ENCODE assay signal across 17 mouse cellular contexts in genomic region chr2:118899306-118899705, GRCm38 (mm10). TPM values are rescaled to one million over a fixed set of nuclear protein-coding genes. Genes with fewer than 3 reads are reported as not detected.
DNase-seq lines count a peak whose midpoint lies in the region; ATAC-seq and TF ChIP-seq lines count a peak whose summit lies in the region.
"Had no signal": no experiment of that assay in that cellular context is flagged by ENCODE, and none has a peak within 500 bp of the region (broad histone marks: within the 10 kb centered on the region; RNA-seq: fewer than 3 reads in every experiment).

No protein-coding gene starts in this region.

- 9% methylated on average over 7 of the region's 7 CpGs for WGBS in midbrain, embryonic 10.5 days
- WGBS in midbrain, embryonic 13.5 days, result 12% methylated on average over 7 of the region's 7 CpGs
- WGBS in limb, embryonic 10.5 days, result 10% methylated on average over 7 of the region's 7 CpGs
- 55% methylated on average over 7 of the region's 7 CpGs for WGBS in thymus, adult 2 months

- H3K9me3 ChIP-seq in midbrain, embryonic 10.5 days (replicated peaks), result no peaks in the 10 kb centered on the region
- H3K9me3 ChIP-seq in midbrain, embryonic 13.5 days, result no peaks in the 10 kb centered on the region
- H3K9me3 ChIP-seq in limb, embryonic 10.5 days (replicated peaks), result no peaks in the 10 kb centered on the region
- H3K9me3 ChIP-seq: limb, embryonic 15.5 days; midbrain, embryonic 15.5 days; stomach, embryonic 15.5 days had no signal

- no peak for TF ChIP-seq POLR2A in thymus, adult 2 months (IDR thresholded peaks at IDR 0.05; ENCODE audit: control insufficient read depth, extremely low read depth, insufficient read depth, low read length, poor library complexity)

- H3K36me3 ChIP-seq in midbrain, embryonic 10.5 days, result no peaks in the 10 kb centered on the region
- no peaks in the 10 kb centered on the region for H3K36me3 ChIP-seq in midbrain, embryonic 13.5 days
- no peaks in the 10 kb centered on the region for H3K36me3 ChIP-seq in limb, embryonic 10.5 days
- no peaks in the 10 kb centered on the region for H3K36me3 ChIP-seq in thymus, adult 2 months (ENCODE audit: control insufficient read depth, insufficient read depth, low read length)
- H3K36me3 ChIP-seq: limb, embryonic 15.5 days; midbrain, embryonic 15.5 days; stomach, embryonic 15.5 days had no signal

- peaks cover 82% of the 10 kb centered on the region for H3K4me1 ChIP-seq in midbrain, embryonic 10.5 days
- H3K4me1 ChIP-seq in midbrain, embryonic 13.5 days (replicated peaks), result peaks cover 58% of the 10 kb centered on the region
- peaks cover 72% of the 10 kb centered on the region for H3K4me1 ChIP-seq in limb, embryonic 10.5 days
- peaks cover 38% of the 10 kb centered on the region for H3K4me1 ChIP-seq in thymus, adult 2 months (replicated peaks; ENCODE audit: control insufficient read depth, insufficient read depth, low read length)

- no peak overlapping the region for H3K9ac ChIP-seq in midbrain, embryonic 13.5 days (replicated peaks)
- H3K9ac ChIP-seq: limb, embryonic 15.5 days; liver, embryonic 14.5 days; midbrain, embryonic 15.5 days; stomach, embryonic 15.5 days had no signal

- no peak overlapping the region for H3K4me2 ChIP-seq in midbrain, embryonic 13.5 days (replicated peaks)

- ATAC-seq in midbrain, embryonic 13.5 days, result no peak
- ATAC-seq: forebrain, embryonic 14.5 days; hindbrain, postnatal 0 days; intestine, embryonic 16.5 days; midbrain, embryonic 15.5 days had no signal

- H3K27ac ChIP-seq in midbrain, embryonic 10.5 days (replicated peaks), result no peak overlapping the region
- no peak overlapping the region for H3K27ac ChIP-seq in midbrain, embryonic 13.5 days
- H3K27ac ChIP-seq in limb, embryonic 10.5 days, result no peak overlapping the region
- H3K27ac ChIP-seq in thymus, adult 2 months (ENCODE audit: control insufficient read depth, insufficient read depth, low read length), result no peak overlapping the region
- H3K27ac ChIP-seq: hindbrain, postnatal 0 days; kidney, postnatal 0 days; limb, embryonic 15.5 days; liver, embryonic 14.5 days; midbrain, embryonic 15.5 days; stomach, embryonic 15.5 days had no signal

- peaks cover 83% of the 10 kb centered on the region for H3K27me3 ChIP-seq in midbrain, embryonic 10.5 days (ENCODE audit: low read depth, poor library complexity, severe bottlenecking)
- peaks cover 65% of the 10 kb centered on the region for H3K27me3 ChIP-seq in midbrain, embryonic 13.5 days
- peaks cover 87% of the 10 kb centered on the region for H3K27me3 ChIP-seq in limb, embryonic 10.5 days (ENCODE audit: low read depth, poor library complexity, severe bottlenecking)
- peaks cover 38% of the 10 kb centered on the region for H3K27me3 ChIP-seq in thymus, adult 2 months (ENCODE audit: control insufficient read depth, insufficient read depth, low read length)

- DNase-seq in embryo, embryonic 10.5 days (ENCODE audit: low spot score), result peak; percentile 27
- no peak for DNase-seq in embryo, embryonic 11 days
- DNase-seq in midbrain, embryonic 10.5 days (ENCODE audit: low spot score), result peak; percentile 23
- DNase-seq in limb, embryonic 10.5 days (ENCODE audit: low spot score), result no peak
- DNase-seq in thymus, adult 2 months, result no peak
- DNase-seq in right cerebral cortex, postnatal 25 days, result no peak
- DNase-seq: gastrocnemius, postnatal 25 days; kidney, adult 8-10 months had no signal

- no peak for TF ChIP-seq CTCF in thymus, adult 2 months (IDR thresholded peaks at IDR 0.05; ENCODE audit: borderline replicate concordance, control insufficient read depth, extremely low read depth, insufficient read depth, low read length, poor library complexity)

- no peak overlapping the region for H3K4me3 ChIP-seq in midbrain, embryonic 10.5 days
- H3K4me3 ChIP-seq in midbrain, embryonic 13.5 days (replicated peaks), result no peak overlapping the region
- H3K4me3 ChIP-seq in limb, embryonic 10.5 days, result peak overlapping the region; percentile 79; the same call in 1 of the 2 replicates
- no peak overlapping the region for H3K4me3 ChIP-seq in thymus, adult 2 months (ENCODE audit: control insufficient read depth, insufficient read depth, low read length)

RNA-seq across cellular contexts. Expression of gene Bahd1, which starts 0.9 kb away (rescaled TPM):
- 3.8 and 3.9 TPM in 2 replicates for polyA plus RNA-seq in midbrain, embryonic 10.5 days (2016; fragmentation: Nextera tagmentation; extraction: Ambion mirVana)
- 4.2 and 5.0 TPM in 2 replicates for polyA plus RNA-seq in midbrain, embryonic 13.5 days (2015; fragmentation: Nextera tagmentation; extraction: Ambion mirVana)
- 2.4 and 2.6 TPM in 2 replicates for polyA plus RNA-seq in limb, embryonic 10.5 days (2016; fragmentation: Nextera tagmentation; extraction: Ambion mirVana)
- 38.7 and 40.0 TPM in 2 replicates for polyA plus RNA-seq in thymus, adult 2 months (2012; rRNA removed)

RNA-seq across cellular contexts. Expression of gene Chst14, which starts 27.0 kb away (rescaled TPM):
- 14.5 and 17.2 TPM in 2 replicates for polyA plus RNA-seq in midbrain, embryonic 10.5 days (2016; fragmentation: Nextera tagmentation; extraction: Ambion mirVana)
- polyA plus RNA-seq in midbrain, embryonic 13.5 days (2015; fragmentation: Nextera tagmentation; extraction: Ambion mirVana), result 6.2 and 6.6 TPM in 2 replicates
- 26.2 and 30.3 TPM in 2 replicates for polyA plus RNA-seq in limb, embryonic 10.5 days (2016; fragmentation: Nextera tagmentation; extraction: Ambion mirVana)
- 9.0 and 10.3 TPM in 2 replicates for polyA plus RNA-seq in thymus, adult 2 months (2012; rRNA removed)

RNA-seq across cellular contexts. Expression of gene Ivd, which starts 37.6 kb away (rescaled TPM):
- polyA plus RNA-seq in midbrain, embryonic 10.5 days (2016; fragmentation: Nextera tagmentation; extraction: Ambion mirVana), result 63.3 and 67.3 TPM in 2 replicates
- 42.5 and 42.8 TPM in 2 replicates for polyA plus RNA-seq in midbrain, embryonic 13.5 days (2015; fragmentation: Nextera tagmentation; extraction: Ambion mirVana)
- 86.6 and 90.6 TPM in 2 replicates for polyA plus RNA-seq in limb, embryonic 10.5 days (2016; fragmentation: Nextera tagmentation; extraction: Ambion mirVana)
- 48.3 and 50.6 TPM in 2 replicates for polyA plus RNA-seq in thymus, adult 2 months (2012; rRNA removed)

Comparison
In these comparisons a context has a peak if more than half of its experiments do, and no peak if none do; other contexts are left out.
1. DNase-seq: peak in embryo, embryonic 10.5 days (single experiment) and midbrain, embryonic 10.5 days (single experiment); none in embryo, embryonic 11 days (single experiment), limb, embryonic 10.5 days (single experiment), thymus, adult 2 months (single experiment) and right cerebral cortex, postnatal 25 days (single experiment).